Mouse (Mus musculus) spleen, postnatal 14 days (tissue): ENCODE data around the gene Cbfb.

Source experiments
- DNase-seq, 2 experiments: peaks; one replicate each; pipeline ENCODE4 v3.0.0; 2021 to 2022; ENCODE audit warnings: low spot score in 2 of 2

Cbfb gene

GRCm38 (mm10) chr8:105241016-105241415 is 70.5 kb downstream of the Cbfb start:
- no peak for DNase-seq

- no peak for DNase-seq
Observed at GRCm38 (mm10) chr8:105251954-105252353, 81.5 kb downstream of the Cbfb start.

GRCm38 (mm10) chr8:105252680-105253537 is 82.4 kb downstream of the Cbfb start:
- no peak for DNase-seq

- DNase-seq: no peak
Observed at GRCm38 (mm10) chr8:105253766-105254151, 83.3 kb downstream of the Cbfb start.

GRCm38 (mm10) chr8:105254152-105254965 is 83.9 kb downstream of the Cbfb start:
- peak; percentile 81 to 88 for DNase-seq

- DNase-seq: peak in 1 of 2 experiments; percentile 48
Observed at GRCm38 (mm10) chr8:105254966-105255350, 84.5 kb downstream of the Cbfb start, which contains the start of gene B3gnt9. TSS of gene B3gnt9 (minus strand) at chr8:105255153.

- DNase-seq: no peak
Observed at GRCm38 (mm10) chr8:105257318-105258114, 87.0 kb downstream of the Cbfb start.

GRCm38 (mm10) chr8:105258911-105259720 is 88.6 kb downstream of the Cbfb start:
- DNase-seq: no peak

GRCm38 (mm10) chr8:105259721-105260320 is 89.3 kb downstream of the Cbfb start:
- peak; percentile 59 to 79 for DNase-seq

GRCm38 (mm10) chr8:105260371-105261099 is 90.1 kb downstream of the Cbfb start:
- no peak for DNase-seq

- DNase-seq: no peak
Observed at GRCm38 (mm10) chr8:105261326-105261980, 91.0 kb downstream of the Cbfb start.

- DNase-seq: no peak
Observed at GRCm38 (mm10) chr8:105263244-105263912, 92.9 kb downstream of the Cbfb start.

- peak; percentile 61 to 68 for DNase-seq
Observed at GRCm38 (mm10) chr8:105264024-105264982, 93.8 kb downstream of the Cbfb start, which contains the start of the genes Tradd and Fbxl8. TSS of gene Tradd (minus strand) at chr8:105264609. TSS of gene Fbxl8 (plus strand) at chr8:105264648.

- DNase-seq: no peak
Observed at GRCm38 (mm10) chr8:105265128-105265527, 94.7 kb downstream of the Cbfb start.

GRCm38 (mm10) chr8:105266775-105267174 is 96.3 kb downstream of the Cbfb start:
- DNase-seq: no peak
